Mouse (Mus musculus) cerebellum, adult 11-12 months (tissue): Measurements from ENCODE around the gene Myo18b.

Source experiments
- DNase-seq: peaks from one replicate; pipeline ENCODE4 v3.0.0; 2022

Gene Myo18b

DNA sequence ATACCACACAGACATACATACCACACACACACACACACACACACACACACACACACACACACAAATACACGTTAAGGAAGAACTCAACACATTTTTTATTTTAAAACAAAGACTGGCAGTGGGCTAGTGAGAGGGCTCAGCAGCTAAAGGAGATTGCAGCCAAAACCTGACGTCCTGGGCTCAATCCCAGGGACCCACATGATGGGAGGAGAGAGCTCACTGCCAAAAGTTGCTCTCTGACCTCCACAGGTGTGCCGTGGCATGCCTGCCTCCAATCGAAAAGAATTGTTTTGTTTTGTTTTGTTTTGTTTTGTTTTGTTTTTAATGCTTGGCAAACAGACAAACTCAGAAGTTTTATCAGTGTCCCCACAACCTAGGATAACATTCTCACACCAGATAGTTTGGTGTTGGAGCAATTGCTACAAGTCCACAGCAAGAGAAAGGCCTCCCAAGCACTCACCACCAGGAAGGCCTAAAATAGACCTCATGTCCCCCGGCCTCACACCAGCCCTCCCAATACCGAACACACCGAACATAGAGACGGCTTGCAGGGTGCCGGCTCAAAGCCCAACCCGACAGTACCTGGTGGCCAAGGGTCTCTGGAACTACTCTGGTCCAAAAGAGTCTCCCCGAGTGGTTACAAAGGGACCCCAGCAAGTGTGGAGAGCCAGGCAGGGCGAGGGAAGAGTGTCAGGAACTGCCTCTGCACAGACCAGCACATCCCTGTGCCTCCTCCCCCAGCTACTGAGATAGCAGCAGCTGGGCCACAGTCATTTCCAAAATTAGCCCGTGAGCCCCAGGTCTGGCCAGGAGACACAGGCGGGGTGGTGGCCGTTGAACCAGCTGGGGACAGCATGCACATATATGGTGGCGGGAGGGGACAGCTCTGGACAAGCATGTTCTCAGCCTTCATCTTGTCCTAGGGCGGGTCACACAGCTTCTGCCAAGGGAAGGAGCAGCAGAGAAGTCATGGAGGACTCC lies at the start of gene Myo18b:
Gene Myo18b (minus strand): TSS at position 689 of the 981 bp plus-strand sequence.
- no peak for DNase-seq

DNA sequence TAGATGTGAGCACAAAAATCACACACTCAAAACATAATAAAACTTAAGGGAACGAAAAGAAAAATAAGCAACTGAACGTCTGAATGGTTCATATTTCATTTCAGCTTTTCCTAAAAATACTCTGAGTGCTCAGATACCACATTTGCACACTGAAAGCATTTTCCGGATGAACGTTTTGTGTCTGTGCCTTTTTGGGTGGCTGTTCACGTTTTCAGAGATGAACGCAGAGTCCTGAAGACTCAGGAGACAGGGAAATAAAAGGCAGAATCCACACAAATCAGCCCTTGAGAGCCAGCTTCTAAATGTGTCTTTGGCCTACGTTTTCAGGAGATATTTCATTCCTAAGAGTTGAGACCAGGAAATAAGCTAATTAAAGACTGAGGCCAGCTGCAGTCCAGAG lies 49.8 kb upstream of the Myo18b start:
- no peak for DNase-seq

DNA sequence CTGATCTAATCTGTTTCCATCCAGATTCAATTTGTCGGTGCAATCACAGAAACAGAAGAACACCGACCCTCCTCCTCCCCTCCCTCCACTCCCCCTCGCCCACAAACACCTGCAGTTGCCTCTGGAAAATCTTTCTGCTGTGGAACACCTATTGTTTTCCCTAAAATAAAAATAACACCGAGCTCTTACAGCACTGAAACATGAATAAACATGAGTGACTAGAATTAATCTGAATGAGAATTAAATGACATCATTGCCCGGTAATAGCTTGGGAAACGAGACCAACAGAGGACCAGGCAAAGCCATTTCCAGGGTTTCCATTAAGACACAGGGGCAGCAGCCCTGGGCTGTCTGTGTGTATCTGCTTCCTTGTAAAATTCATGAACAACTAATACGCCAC lies 46.1 kb upstream of the Myo18b start:
- no peak for DNase-seq

DNA sequence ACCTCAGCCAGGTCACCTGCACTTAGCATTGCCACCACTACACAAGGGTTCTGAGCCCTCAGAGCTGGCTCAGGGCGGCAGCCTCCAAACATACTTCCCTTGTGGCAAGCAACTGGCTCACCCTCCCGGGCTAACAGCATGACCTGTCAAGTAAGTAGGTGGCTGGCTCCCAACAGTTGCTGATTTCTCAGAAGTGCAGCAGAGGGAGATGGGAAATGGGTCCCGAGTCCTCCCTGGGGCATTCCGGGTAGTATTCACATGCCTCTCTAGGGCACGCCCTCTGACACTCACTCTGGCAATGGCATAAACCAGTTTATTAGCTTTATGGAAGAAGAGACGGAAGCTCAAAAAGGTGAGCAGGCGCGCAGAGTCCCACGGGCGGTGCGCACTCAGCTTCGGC lies 44.8 kb upstream of the Myo18b start:
- no peak for DNase-seq

DNA sequence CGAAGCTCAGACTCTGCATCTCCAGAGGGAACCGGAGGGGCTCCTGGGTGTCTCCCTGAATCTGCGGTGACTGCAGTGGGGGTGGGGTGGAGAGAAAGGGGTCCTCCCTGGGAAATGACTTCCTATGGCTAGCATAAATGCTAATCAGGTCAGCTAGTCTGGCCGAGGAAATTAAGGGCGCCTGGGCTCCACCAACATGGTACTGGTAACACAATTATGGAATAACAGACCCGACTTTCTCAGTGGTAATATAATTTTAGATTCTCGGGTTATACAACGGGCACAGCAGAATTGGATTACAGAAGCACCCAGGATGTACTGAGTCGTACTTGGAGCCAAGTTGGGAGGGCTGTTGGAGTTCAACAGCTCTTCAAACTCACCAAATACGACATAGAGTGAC lies 40.5 kb upstream of the Myo18b start:
- DNase-seq: no peak

DNA sequence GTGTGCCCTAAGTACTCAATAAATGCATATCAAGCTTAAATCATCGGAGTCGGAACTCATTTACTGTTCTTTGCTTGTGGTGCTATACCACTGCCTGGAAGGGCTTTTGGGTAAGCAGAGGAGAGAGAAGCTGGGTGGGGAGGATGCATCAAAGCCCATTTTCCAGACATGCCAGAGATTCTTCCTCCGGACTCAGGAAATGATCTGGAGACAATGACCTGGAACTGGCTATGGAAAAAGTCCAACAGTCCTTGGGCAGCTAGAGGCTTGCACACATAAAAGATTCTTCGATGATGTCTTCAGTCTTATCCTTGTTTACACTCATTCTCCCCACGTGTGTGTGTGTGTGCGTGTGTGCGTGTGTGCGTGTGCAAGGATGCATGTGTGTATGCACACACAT lies 39.3 kb upstream of the Myo18b start:
- DNase-seq: no peak

DNA sequence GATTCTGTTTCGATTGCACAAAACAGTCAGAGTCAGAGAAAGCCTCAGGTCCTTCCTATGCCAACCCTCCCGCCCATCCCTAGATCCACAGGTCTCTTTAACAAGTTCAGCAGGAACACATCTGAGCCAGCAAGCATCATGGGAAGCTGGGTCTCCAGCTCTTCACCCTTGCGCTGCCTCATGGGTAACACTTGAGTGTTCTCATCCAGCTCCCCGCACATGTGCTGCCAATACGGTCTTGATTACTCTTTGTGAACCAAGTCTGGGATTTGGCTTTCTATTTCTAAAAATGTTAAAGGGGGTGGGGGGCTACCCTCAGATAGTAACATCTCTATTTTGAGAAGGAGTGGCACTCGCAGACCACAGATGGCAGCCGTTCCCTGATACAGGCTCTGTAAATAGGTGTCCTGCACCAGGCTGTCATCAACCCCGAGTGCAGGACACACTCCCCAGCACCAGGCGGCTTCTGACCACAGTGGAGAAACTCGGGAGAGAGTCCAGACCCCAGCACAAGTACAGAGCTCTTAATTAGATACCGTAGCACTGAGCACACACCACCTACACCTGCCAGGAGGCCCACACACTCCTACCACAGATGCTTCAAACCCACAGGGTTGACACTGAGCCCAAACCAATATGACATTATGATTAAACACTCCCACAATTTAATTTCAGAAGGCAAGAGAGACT lies 36.9 kb upstream of the Myo18b start:
- DNase-seq: no peak

DNA sequence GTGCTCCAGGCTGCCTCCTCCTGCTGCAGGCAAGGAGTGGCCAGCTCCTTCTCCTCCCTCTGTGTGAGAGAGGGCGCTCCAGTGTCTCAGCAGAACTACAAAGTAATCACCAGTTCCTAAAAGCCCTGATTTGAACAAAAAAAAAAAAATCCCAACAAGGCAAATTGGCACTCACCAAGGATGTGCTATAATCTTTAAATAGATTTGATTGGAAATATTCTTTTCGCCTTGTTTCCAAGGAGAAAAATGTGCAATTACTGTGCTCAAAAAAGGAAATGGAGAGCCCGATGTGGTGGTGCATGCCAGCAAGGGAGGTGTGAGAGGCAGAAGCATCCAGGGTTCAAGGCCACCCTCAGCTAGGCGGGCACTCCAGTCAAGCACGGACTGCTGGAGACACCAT lies 35.7 kb upstream of the Myo18b start:
- DNase-seq: no peak

DNA sequence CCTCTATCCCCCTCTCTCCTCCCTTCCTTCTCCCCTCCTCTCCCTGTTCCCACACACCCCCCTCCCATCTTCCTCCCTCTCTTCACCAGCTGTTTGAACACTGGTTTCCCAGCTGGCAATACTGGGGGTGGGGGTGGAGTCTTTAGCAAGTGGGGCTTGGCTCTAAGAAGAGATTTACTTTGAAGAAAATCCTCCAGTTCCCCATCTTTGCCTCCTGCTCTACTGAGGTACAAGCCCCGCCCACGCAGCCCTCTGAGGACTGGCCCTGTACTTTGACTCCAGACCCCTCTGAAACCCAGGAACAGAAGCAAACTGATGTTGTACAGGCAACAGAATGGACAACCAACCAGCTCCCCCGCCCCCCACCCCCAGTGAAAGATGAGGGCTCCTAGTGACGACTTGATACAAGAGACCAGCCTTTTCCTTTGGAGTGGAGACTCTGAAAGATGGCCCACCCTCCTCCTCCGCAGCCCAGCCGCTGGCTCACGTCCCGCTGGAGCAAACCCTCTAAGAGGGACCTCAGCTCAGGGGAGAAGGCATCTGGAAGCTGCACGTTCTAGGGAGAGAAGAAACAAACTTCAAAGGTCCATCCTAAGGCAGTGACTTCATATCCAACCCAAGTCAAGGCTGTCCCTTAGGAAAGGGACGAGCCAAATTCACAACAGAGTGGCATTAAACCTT lies 32.2 kb upstream of the Myo18b start:
- DNase-seq: no peak

DNA sequence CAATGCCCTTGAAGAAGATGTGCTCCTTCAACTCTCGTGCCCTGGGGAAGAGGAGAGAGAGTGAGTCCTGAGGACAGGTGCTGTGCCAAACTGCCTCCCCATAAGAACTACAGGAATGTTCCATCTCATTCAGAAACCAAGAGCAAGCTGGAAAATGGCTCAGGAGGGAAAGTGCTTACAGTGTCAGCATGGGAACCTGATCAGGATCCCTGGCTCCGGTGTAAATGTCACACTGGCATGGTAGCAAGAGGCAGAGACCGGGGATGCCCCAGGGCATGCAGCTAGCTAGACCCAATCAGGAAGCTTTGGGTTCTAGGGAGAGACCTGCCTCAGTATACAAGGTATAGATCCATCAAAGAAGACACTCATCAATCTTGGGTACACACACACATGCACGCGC lies 29.3 kb upstream of the Myo18b start:
- DNase-seq: no peak

DNA sequence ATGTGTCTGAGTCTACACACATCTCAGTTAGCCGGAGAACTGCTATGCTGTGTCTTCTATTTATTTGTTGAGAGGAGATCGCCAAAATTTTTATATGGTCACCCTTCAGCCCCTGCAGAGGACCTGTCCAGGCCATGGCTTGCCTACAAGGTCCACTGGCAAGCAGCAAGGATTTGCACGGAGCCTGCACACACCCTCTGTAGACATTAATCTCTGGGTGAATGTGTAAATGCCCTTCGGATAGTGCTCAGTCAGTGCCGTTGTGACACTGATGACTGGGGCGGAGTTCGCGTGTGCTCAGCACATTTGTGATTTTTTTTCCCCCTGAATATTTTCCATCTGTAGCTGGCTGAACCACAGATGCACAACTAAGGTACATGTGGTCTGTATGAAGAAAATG lies 28.6 kb upstream of the Myo18b start:
- no peak for DNase-seq

DNA sequence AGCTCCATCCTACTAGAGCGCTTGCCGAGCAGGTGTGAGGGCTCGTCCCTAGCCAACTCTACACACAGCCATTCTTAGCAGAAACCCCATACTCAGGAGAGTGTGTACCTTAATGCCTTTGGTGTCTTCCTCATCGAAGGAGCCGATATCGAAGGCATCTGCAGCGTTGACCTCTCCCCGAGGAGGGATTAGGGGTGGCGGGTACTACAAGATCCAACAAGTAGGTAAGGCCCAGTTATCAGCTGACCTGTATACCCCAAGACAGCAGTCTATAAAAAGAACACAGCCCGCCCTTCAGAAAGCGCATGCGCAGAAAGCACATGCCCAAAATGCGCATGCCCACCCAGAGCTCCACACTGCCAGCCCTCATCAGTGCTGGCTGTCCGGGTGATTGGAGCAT lies 27.7 kb upstream of the Myo18b start:
- no peak for DNase-seq

DNA sequence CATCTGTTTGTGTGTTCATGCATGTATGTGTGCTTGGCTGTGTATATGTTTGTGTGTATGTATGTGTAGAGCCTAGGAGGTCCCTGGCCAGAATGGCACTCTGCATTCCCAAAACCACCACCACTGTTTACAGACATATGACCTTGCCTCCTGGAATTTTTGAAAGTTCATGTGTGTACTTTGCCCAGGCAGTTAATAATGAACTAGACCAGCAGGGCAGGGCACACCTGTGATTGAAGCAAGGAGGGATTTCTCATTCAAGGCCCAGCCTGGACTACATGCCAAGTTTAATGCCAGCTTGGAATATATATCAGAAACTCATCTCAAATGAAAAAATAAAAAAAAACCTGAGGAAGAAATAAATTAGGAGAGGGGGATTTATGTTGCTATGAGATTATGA lies 25.8 kb upstream of the Myo18b start:
- no peak for DNase-seq

DNA sequence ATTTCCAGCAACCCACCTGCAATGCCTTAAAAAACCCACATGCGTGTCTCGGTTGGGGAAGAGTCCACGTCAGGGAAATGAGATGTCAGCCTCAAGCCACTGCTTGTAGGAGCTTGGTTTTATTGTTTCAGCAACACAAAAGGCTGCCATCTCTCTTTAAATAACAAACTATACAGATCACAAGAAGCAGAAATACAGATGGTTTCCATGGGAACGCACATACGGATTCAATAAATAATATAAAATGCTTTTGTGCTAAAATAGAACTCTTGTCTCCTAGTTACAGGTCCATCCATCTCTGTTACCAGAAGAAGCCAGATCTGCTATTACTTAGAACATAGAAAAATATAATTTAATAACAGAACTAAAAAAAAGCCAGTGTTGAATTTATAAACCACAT lies 14.2 kb upstream of the Myo18b start:
- DNase-seq: no peak

DNA sequence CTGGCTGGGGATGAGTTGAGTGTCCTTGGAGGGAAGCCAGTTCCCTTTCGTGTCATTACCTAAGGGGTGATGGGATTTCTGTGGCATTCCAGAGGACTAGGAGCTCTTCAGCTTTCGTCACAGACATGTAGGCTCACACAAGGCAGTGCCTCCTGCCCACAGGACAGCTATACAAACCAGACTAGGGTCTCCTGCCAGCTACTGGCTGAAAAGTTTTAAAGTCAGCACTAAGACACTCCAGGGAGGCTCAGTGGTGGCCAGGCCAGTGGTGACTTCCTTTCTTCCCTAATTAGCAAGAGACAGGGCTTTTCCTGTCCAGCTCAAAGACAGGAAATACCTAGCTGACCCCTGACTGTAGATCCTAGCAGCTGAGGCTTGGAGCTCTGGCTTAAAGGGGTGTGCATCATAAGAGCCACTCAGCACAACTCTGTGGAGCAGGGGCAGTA lies 12.0 kb upstream of the Myo18b start:
- DNase-seq: no peak

DNA sequence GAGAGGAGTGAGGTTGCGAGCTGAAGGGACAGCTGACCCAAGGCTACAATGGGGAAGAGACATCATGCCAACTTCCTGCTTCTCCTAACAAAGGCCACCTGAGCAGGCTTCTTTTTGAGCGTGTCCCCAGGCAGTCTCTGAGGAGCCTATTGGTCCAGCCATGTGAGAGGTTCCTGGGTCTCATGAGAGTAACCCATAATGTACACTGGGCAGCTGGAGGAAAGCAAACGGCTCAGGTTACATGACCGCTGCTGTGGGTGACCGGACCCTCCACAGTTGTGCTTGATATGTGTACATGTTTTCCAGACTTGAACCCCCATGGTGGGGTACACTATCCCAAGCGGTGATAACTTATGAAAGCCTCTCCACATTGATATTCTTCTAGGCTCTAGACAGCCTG lies 11.3 kb upstream of the Myo18b start:
- DNase-seq: no peak

DNA sequence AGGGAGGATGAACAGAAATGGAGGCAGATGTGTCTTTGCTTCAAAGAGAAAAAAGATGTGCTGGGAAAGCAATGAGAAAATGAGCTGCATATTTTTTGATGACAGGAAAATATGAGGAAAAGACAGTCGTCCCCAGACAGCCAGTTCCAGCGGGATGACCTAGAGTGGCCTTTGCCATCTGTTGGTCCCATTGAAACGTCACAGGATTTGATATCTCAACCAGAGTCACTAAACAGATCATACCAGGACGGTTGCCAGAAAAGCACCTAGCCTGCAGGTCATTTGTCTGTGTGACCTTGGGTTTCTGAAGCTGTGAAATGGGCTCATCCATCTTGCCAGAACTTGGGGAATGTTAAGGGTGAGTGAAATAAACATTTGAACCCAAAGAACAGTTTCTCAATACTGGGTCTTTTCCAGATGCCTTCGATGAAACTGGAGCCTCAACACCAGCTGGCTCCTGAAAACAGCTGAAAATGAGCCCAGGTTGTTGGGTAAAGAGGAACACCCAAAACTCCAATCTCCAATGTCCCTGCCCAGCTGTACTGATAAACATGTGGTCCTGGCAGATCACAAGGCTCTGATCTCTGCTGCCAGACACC lies 2.6 kb downstream of the Myo18b start:
- no peak for DNase-seq

DNA sequence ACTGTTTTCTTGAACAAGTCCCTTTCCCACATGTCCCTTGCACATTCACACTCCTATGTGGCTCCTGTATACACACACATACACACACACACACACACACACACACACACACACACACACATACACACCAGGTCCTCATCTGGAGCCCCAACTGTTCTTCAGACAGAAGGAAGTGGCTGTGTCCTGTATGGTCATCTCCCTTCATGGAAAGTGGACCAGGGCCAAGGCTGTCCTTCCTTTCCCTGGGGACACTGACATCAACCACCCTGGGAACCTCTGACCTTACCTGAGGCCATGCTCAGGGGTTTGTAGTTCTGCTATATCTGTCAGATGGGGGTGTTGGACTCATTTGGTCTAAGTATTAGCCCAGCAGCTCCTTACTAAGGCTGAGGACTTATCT lies 3.8 kb downstream of the Myo18b start:
- DNase-seq: no peak

DNA sequence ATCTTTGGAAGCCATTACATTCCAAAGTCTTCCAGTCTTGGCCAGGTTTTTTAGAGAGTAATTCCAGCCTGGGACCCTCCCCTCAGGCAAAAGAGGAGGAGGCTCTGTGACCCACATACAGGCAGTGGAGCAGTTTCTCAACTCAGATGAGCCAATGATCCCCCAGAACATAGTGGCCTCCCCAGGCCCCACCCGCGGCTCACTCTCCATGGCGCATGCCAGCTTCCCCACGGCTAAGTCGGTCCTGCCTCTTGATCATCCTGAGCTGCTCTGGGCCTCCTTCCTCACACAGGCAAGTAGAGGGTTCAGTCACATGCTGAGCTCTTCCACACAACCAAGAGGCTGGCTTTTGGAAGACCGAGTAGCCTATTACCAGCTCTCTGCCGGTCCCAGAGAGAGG lies 7.5 kb downstream of the Myo18b start:
- DNase-seq: no peak

DNA sequence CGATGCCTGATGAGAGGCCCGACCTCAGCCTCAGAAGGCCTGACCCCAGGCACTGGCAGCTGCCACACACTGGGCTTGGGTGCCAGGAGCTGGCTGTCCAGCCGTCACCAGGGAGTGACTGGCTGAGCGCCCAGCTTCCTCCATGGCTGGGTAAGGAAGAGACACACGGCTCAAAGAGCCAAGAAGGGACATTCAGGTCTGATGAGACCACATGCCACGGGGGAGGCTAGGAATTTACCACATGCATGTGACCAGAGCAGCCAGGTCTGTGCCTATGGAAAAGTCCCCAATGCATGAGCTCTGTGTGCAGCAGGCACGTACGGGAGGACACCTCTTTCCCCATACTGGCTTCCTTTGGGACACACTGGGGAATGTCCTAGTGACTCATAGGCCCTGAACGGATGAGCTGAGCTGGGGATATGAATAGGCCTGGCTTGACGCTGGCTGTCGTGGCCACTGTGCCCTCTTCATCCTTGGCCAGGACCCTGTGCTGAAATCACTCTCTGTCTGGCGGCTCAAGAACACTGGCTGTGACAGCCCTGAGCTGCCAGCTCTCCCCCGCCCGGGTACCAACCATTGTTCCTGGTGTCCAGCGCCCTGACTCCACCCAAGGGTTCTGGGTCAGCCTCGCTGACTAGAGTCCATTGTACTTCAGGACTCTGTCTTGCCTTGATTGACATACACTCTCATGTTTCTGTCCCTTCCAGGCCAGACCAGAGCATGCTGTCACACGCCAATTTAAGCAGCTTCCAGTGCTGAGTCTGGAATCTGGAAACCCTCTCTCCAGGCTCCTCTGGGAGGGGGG lies 9.3 kb downstream of the Myo18b start:
- DNase-seq: peak; percentile 72

DNA sequence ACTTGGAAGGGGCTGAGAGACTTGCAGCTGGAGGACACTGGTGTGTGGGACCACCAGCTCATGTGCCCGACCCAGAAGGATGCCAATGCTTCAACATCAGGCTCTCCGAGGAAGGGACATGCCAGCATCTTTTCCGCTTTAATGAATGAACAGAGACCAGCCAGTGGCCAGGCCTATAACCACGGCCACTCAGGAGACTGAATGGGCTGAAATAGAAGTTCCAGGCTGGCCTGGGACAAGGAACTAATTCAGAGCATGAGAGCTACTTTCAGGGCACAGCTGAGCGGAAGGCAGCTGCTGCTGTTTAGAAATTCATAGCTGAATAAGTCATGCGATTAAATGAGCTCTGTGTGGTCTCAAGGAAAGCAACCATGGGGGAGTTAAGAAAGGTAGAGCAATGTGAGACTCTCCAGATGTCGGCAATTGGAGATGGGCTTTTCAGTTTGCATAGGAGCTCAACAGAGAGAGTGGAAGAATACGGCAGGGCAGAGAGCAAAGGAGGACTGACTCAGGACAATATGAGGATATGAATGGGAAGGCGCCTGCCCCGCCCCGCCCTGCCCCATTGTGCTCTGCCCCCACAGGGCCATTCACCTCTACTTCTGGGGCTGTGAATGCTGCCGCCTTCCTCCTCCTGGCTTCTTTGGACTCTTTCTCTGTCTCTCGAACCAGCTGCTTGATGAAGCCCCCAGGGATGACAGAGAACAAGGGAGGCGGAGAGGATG lies 18.6 kb downstream of the Myo18b start:
- no peak for DNase-seq
